Mouse (Mus musculus): ENCODE measurements around the gene Rab7. TPM values are rescaled to one million over a fixed set of nuclear protein-coding genes. Genes with fewer than 3 reads are reported as not detected.
A peak's percentile ranks its signal among the peaks of the same experiment; 100 is the strongest.

Rab7 gene
- polyA plus RNA-seq, 1 experiment from 2014 or later = 110 TPM

GRCm38 (mm10) chr6:87998358-87998757 lies 46.7 kb downstream of the Rab7 start:
- Histone ChIP-seq H3K27me3 (no peaks in the 10 kb centered on the region), H3K4me3 (replicated peaks) (no peak overlapping the region), H3K27ac (replicated peaks) (no peak overlapping the region), H3K9me3 (replicated peaks) (no peaks in the 10 kb centered on the region), H3K36me3 (replicated peaks) (peaks cover 49% of the 10 kb centered on the region), H3K4me1 (replicated peaks) (peaks cover 22% of the 10 kb centered on the region), H3K9ac (no peak overlapping the region), H3K4me2 (no peak overlapping the region)
- WGBS (ENCODE audit: insufficient replicate concordance) = 76% methylated on average over 4 of the region's 4 CpGs
- ATAC-seq (ENCODE audit: insufficient read depth) = no peak

GRCm38 (mm10) chr6:87997706-87998265 lies 47.3 kb downstream of the Rab7 start:
- no peaks in the 10 kb centered on the region for H3K9me3 ChIP-seq (replicated peaks)
- no peak overlapping the region for H3K9ac ChIP-seq
- WGBS (ENCODE audit: insufficient replicate concordance) = 62% methylated on average over 7 of the region's 7 CpGs
- peaks cover 44% of the 10 kb centered on the region for H3K36me3 ChIP-seq (replicated peaks)
- H3K4me2 ChIP-seq = no peak overlapping the region
- H3K4me1 ChIP-seq (replicated peaks) = peaks cover 27% of the 10 kb centered on the region
- ATAC-seq (ENCODE audit: insufficient read depth) = no peak
- H3K4me3 ChIP-seq (replicated peaks) = no peak overlapping the region
- H3K27me3 ChIP-seq = no peaks in the 10 kb centered on the region
- H3K27ac ChIP-seq (replicated peaks) = no peak overlapping the region

- H3K27me3 ChIP-seq = no peaks in the 10 kb centered on the region
Observed at GRCm38 (mm10) chr6:87996606-87997005, 48.5 kb downstream of the Rab7 start.

GRCm38 (mm10) chr6:87995519-87995918 lies 49.6 kb downstream of the Rab7 start:
- WGBS (ENCODE audit: insufficient replicate concordance) = 44% methylated on average over 4 of the region's 4 CpGs
- no peak overlapping the region for H3K27ac ChIP-seq (replicated peaks)
- no peak for ATAC-seq (ENCODE audit: insufficient read depth)
- H3K9ac ChIP-seq = no peak overlapping the region
- H3K9me3 ChIP-seq (replicated peaks) = no peaks in the 10 kb centered on the region
- H3K4me2 ChIP-seq = no peak overlapping the region
- no peaks in the 10 kb centered on the region for H3K27me3 ChIP-seq
- H3K36me3 ChIP-seq (replicated peaks) = peaks cover 21% of the 10 kb centered on the region
- H3K4me1 ChIP-seq (replicated peaks) = peaks cover 31% of the 10 kb centered on the region
- H3K4me3 ChIP-seq (replicated peaks) = no peak overlapping the region

More at GRCm38 (mm10) chr6:87996606-87997005, 48.5 kb downstream of the Rab7 start:
- ATAC-seq (ENCODE audit: insufficient read depth) = no peak
- 76% methylated on average over 9 of the region's 9 CpGs for WGBS (ENCODE audit: insufficient replicate concordance)
- no peak overlapping the region for H3K4me2 ChIP-seq
- H3K9me3 ChIP-seq (replicated peaks) = no peaks in the 10 kb centered on the region
- H3K36me3 ChIP-seq (replicated peaks) = peaks cover 32% of the 10 kb centered on the region
- H3K27ac ChIP-seq (replicated peaks) = no peak overlapping the region
- H3K4me1 ChIP-seq (replicated peaks) = peaks cover 30% of the 10 kb centered on the region
- no peak overlapping the region for H3K4me3 ChIP-seq (replicated peaks)
- no peak overlapping the region for H3K9ac ChIP-seq

GRCm38 (mm10) chr6:87993790-87994571 lies 51.1 kb downstream of the Rab7 start:
- Histone ChIP-seq H3K27ac (replicated peaks) (peak overlapping the region; percentile 61), H3K36me3 (replicated peaks) (peaks cover 8% of the 10 kb centered on the region), H3K4me2 (peak overlapping the region; percentile 68), H3K9ac (no peak overlapping the region), H3K27me3 (no peaks in the 10 kb centered on the region), H3K4me3 (replicated peaks) (peak overlapping the region; percentile 46), H3K9me3 (replicated peaks) (no peaks in the 10 kb centered on the region), H3K4me1 (replicated peaks) (peaks cover 31% of the 10 kb centered on the region)
- 16% methylated on average over 18 of the region's 18 CpGs for whole genome bisulfite sequencing (ENCODE audit: insufficient replicate concordance)
- peak; percentile 65 for ATAC-seq (ENCODE audit: insufficient read depth)

- peak overlapping the region; percentile 79 for H3K27ac ChIP-seq (replicated peaks)
- no peak overlapping the region for H3K4me2 ChIP-seq
- 16% methylated on average over 6 of the region's 6 CpGs for WGBS (ENCODE audit: insufficient replicate concordance)
- peaks cover 30% of the 10 kb centered on the region for H3K4me1 ChIP-seq (replicated peaks)
- H3K4me3 ChIP-seq (replicated peaks) = no peak overlapping the region
- no peak overlapping the region for H3K9ac ChIP-seq
- H3K36me3 ChIP-seq (replicated peaks) = no peaks in the 10 kb centered on the region
- H3K9me3 ChIP-seq (replicated peaks) = no peaks in the 10 kb centered on the region
- ATAC-seq (ENCODE audit: insufficient read depth) = peak; percentile 67
- H3K27me3 ChIP-seq = no peaks in the 10 kb centered on the region
Observed at GRCm38 (mm10) chr6:87992733-87993132, 52.3 kb downstream of the Rab7 start.

- Histone ChIP-seq H3K4me2 (no peak overlapping the region), H3K36me3 (replicated peaks) (no peaks in the 10 kb centered on the region), H3K9me3 (replicated peaks) (no peaks in the 10 kb centered on the region), H3K4me3 (replicated peaks) (no peak overlapping the region), H3K27ac (replicated peaks) (no peak overlapping the region), H3K27me3 (no peaks in the 10 kb centered on the region), H3K4me1 (replicated peaks) (peaks cover 27% of the 10 kb centered on the region), H3K9ac (no peak overlapping the region)
- 60% methylated on average over 1 of the region's 1 CpGs for WGBS (ENCODE audit: insufficient replicate concordance)
- no peak for ATAC-seq (ENCODE audit: insufficient read depth)
Observed at GRCm38 (mm10) chr6:87991886-87992285, 53.2 kb downstream of the Rab7 start.

GRCm38 (mm10) chr6:87991216-87991615 lies 53.9 kb downstream of the Rab7 start:
- H3K9ac ChIP-seq = no peak overlapping the region
- H3K4me2 ChIP-seq = no peak overlapping the region
- no peaks in the 10 kb centered on the region for H3K9me3 ChIP-seq (replicated peaks)
- no peak overlapping the region for H3K4me3 ChIP-seq (replicated peaks)
- 49% methylated on average over 4 of the region's 4 CpGs for WGBS (ENCODE audit: insufficient replicate concordance)
- no peak for ATAC-seq (ENCODE audit: insufficient read depth)
- no peak overlapping the region for H3K27ac ChIP-seq (replicated peaks)
- no peaks in the 10 kb centered on the region for H3K36me3 ChIP-seq (replicated peaks)
- peaks cover 26% of the 10 kb centered on the region for H3K4me1 ChIP-seq (replicated peaks)
- no peaks in the 10 kb centered on the region for H3K27me3 ChIP-seq

- WGBS (ENCODE audit: insufficient replicate concordance) = 53% methylated on average over 9 of the region's 9 CpGs
- no peak for ATAC-seq (ENCODE audit: insufficient read depth)
- Histone ChIP-seq H3K36me3 (replicated peaks) (no peaks in the 10 kb centered on the region), H3K27me3 (peaks cover 71% of the 10 kb centered on the region), H3K9me3 (replicated peaks) (no peaks in the 10 kb centered on the region), H3K9ac (no peak overlapping the region), H3K4me3 (replicated peaks) (no peak overlapping the region), H3K27ac (replicated peaks) (no peak overlapping the region), H3K4me1 (replicated peaks) (peaks cover 16% of the 10 kb centered on the region), H3K4me2 (no peak overlapping the region)
Observed at GRCm38 (mm10) chr6:87982506-87982905, 62.6 kb downstream of the Rab7 start.

- Histone ChIP-seq H3K9ac (peak within 1 kb of the TSS; percentile 4; the same call in 1 of the 2 replicates), H3K27ac (replicated peaks) (no peak within 1 kb of the TSS), H3K36me3 (replicated peaks) (no peaks in the 10 kb centered on the region), H3K4me3 (replicated peaks) (peak within 1 kb of the TSS; percentile 58), H3K9me3 (replicated peaks) (no peaks in the 10 kb centered on the region), H3K27me3 (peaks cover 71% of the 10 kb centered on the region), H3K4me2 (peak within 1 kb of the TSS; percentile 68), H3K4me1 (replicated peaks) (peaks cover 16% of the 10 kb centered on the region)
- WGBS (ENCODE audit: insufficient replicate concordance) = 1% methylated on average over 50 of the region's 55 CpGs
- ATAC-seq (ENCODE audit: insufficient read depth) = no peak; the same call in 1 of the 2 replicates
Observed at GRCm38 (mm10) chr6:87981547-87982256, 63.4 kb downstream of the Rab7 start, which contains the start of gene H1fx. Gene H1fx (minus strand): TSS chr6:87981637.

GRCm38 (mm10) chr6:87981030-87981485 lies 64.0 kb downstream of the Rab7 start:
- Histone ChIP-seq H3K27ac (replicated peaks) (no peak overlapping the region), H3K4me2 (peak overlapping the region; percentile 68), H3K9ac (peak overlapping the region; percentile 4; the same call in 1 of the 2 replicates), H3K27me3 (peaks cover 71% of the 10 kb centered on the region), H3K9me3 (replicated peaks) (no peaks in the 10 kb centered on the region), H3K4me3 (replicated peaks) (peak overlapping the region; percentile 58), H3K4me1 (replicated peaks) (peaks cover 16% of the 10 kb centered on the region), H3K36me3 (replicated peaks) (no peaks in the 10 kb centered on the region)
- under 1% methylated on average over 51 of the region's 56 CpGs for WGBS (ENCODE audit: insufficient replicate concordance)
- no peak for ATAC-seq (ENCODE audit: insufficient read depth)
